Mouse (Mus musculus) heart, embryonic 16.5 days (tissue): ENCODE results near the gene Fubp1. TPM values are rescaled to one million over a fixed set of nuclear protein-coding genes. Genes with fewer than 3 reads are reported as not detected.

Source experiments
- ATAC-seq: fragments of 200-750 bp; cut with Nextera tagmentation; replicated peaks from 2 replicates; pipeline ENCODE4 v1.8.0; 2017; ENCODE audit warnings: moderate number of reproducible peaks; ENCODE audit not compliant: insufficient read depth, low FRiP score; ENCODE audit errors: extremely low read depth
- H3K27ac ChIP-seq: fragments of 300-500 bp; sonication (generic); 2 replicates; pipeline ENCODE4 v1.5.1; 2014; ENCODE audit warnings: mild to moderate bottlenecking, low read length, control low read depth, moderate library complexity
- H3K27me3 ChIP-seq: fragments of 300-500 bp; sonication (generic); 2 replicates; pipeline ENCODE4 v1.6.1; 2014; ENCODE audit warnings: low read length, mixed read lengths; ENCODE audit not compliant: control insufficient read depth, insufficient read depth
- H3K36me3 ChIP-seq: fragments of 300-500 bp; sonication (generic); 2 replicates; pipeline ENCODE4 v1.6.1; 2014; ENCODE audit not compliant: control insufficient read depth, insufficient read depth
- H3K4me1 ChIP-seq: fragments of 300-500 bp; sonication (generic); 2 replicates; pipeline ENCODE4 v1.6.1; 2014; ENCODE audit warnings: low read length, mixed read lengths; ENCODE audit not compliant: control insufficient read depth, insufficient read depth
- H3K4me2 ChIP-seq: fragments of 300-500 bp; sonication (generic); 2 replicates; pipeline ENCODE4 v1.6.1; 2014; ENCODE audit warnings: low read depth, mild to moderate bottlenecking, control low read depth, low read length
- H3K4me3 ChIP-seq: fragments of 300-500 bp; sonication (generic); 2 replicates; pipeline ENCODE4 v1.5.1; 2014; ENCODE audit warnings: mild to moderate bottlenecking, control low read depth, low read length
- H3K9ac ChIP-seq: fragments of 300-500 bp; sonication (generic); 2 replicates; pipeline ENCODE4 v1.6.1; 2014; ENCODE audit warnings: low read length, control low read depth
- H3K9me3 ChIP-seq: fragments of 300-500 bp; sonication (generic); replicated peaks from 2 replicates; pipeline ENCODE4 v1.6.1; 2016; ENCODE audit warnings: low read length; ENCODE audit not compliant: control insufficient read depth
- WGBS: fragments of 180-500 bp; shearing (Covaris S2); extraction: QIAGEN DNeasy Blood & Tissue Kit; methylation state at CpG from one replicate; pipeline ENCODE4 v1.1.7; 2014; 5-methylcytosine and 5-hydroxymethylcytosine counted together
- polyA plus RNA-seq: library from polyadenylated mRNA; unstranded; fragments of >200 nt; fragmentation: Nextera tagmentation; extraction: Ambion mirVana; gene quantifications from 2 replicates; pipeline ENCODE4 v1.2.1, GENCODE M21; 2015

Fubp1 gene
- polyA plus RNA-seq, 1 experiment from 2014 or later: 124 TPM

DNA sequence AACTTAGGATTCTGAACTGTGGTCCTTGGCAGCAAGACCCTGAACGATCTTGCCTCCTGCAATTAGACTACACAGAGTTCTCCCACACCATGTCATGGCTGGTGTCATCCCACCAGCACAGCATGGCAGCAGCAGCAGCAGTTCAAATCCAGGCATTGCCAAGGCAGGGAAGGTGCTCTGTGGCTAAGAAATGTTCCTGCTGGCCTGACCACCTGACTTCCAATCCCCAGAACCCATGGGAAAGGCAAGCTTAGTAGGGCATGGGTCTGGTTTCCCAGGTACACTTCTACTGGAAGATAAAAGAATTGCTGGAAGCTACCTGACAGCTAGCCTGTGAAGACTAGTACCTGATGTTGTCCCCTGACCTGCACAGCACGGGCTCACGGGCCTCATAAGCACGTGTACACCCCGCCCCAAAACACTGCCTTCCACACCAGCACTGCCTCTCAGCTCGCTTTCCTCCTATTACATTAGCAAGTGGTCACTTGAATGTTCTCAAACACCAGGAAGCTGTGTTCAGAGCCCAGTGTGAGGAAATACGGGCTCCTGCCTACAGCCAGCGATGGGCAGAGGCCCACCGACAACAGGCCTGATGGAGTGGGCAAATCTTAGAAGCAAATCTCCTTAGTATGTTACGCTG, 61.0 kb downstream of the Fubp1 start:
- Histone ChIP-seq H3K9ac (no peak overlapping the region), H3K9me3 (no peaks in the 10 kb centered on the region), H3K4me1 (peaks cover 19% of the 10 kb centered on the region), H3K27ac (no peak overlapping the region), H3K36me3 (peaks cover 4% of the 10 kb centered on the region), H3K27me3 (no peaks in the 10 kb centered on the region), H3K4me3 (no peak overlapping the region), H3K4me2 (no peak overlapping the region)
- 81% methylated on average over 10 of the region's 10 CpGs for WGBS
- no peak for ATAC-seq

DNA sequence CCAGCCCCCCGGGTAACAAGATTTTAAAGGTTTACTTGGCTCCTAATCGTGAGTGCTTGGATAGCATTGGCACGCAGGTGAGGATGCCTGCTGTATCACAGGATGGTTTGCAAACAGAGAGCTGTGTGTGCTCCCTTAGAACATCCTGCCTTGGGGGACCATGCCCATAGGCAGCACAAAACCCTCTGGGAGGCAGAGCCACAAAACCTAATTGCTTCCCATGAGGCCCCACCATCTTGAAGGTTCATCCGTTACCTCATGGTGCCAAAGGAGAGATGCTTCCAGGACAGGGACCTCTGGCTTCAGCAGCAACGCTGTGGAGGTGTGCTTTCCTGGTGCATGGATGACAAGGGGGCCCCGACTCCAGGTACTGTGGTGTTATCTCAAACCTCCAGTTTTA, 61.7 kb downstream of the Fubp1 start:
- ATAC-seq: no peak
- Histone ChIP-seq H3K9ac (no peak overlapping the region), H3K4me1 (peaks cover 12% of the 10 kb centered on the region), H3K4me2 (no peak overlapping the region), H3K27me3 (no peaks in the 10 kb centered on the region), H3K27ac (no peak overlapping the region), H3K4me3 (no peak overlapping the region), H3K36me3 (peaks cover 7% of the 10 kb centered on the region), H3K9me3 (no peaks in the 10 kb centered on the region)
- WGBS: 60% methylated on average over 6 of the region's 6 CpGs

DNA sequence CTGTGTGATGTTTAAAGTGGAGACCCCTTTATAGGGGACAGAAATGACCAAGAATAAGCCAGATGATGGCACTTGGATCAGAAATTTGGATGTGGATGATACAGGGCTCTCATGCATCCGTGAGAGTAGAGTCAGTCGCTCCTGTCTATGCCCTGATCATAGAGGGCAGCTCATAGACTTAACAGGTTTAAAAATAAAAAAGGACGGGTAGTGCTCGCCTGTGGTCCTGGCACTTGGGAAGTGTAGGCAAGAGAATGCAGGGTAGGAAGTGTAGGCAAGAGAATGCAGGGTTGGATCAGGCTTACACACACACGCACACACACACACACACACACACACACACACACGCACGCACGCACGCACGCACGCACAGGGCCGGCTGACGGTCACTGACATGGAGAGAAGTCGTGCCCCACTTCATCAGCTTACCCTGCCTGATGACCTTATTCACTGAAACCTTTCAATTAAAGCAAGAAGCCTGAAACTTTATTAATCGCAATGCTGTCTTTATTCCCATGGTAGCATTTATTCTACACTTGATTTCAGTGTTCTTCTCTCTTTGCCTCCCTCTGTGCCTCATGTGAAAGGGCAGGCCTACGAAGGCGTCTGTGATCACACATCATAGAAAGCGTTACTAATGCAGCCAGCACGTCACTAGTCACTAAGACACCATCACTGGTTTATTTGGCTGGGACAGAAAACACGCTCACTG, 62.9 kb downstream of the Fubp1 start:
- Histone ChIP-seq H3K9ac (no peak overlapping the region), H3K36me3 (peaks cover 7% of the 10 kb centered on the region), H3K27ac (peak overlapping the region; percentile 68), H3K27me3 (no peaks in the 10 kb centered on the region), H3K4me2 (no peak overlapping the region), H3K4me1 (peaks cover 10% of the 10 kb centered on the region), H3K4me3 (no peak overlapping the region), H3K9me3 (no peaks in the 10 kb centered on the region)
- peak; percentile 69 for ATAC-seq
- 62% methylated on average over 20 of the region's 20 CpGs for WGBS

DNA sequence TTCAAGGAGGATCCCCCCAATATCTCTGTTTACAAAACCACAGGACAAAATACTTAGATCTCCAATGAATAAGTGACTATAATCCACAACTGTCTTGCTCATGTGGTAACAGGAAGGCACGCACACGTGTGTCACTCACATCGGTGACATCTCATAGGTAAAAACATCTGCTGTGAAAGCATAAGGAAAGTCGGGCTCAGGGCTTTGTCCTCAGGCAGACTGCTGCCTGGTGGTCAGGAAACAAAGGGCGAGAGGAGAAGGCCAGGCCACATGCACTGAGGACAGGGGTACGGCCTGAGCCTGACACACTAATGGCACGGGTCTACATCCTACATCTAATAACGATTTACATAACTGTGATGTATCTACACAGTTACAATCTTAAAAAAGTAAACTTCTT, 64.8 kb downstream of the Fubp1 start:
- H3K27ac ChIP-seq: no peak overlapping the region
- H3K36me3 ChIP-seq: peaks cover 7% of the 10 kb centered on the region
- WGBS: 80% methylated on average over 8 of the region's 8 CpGs
- H3K4me3 ChIP-seq: no peak overlapping the region
- H3K9me3 ChIP-seq: no peaks in the 10 kb centered on the region
- ATAC-seq: no peak
- H3K9ac ChIP-seq: no peak overlapping the region
- peaks cover 12% of the 10 kb centered on the region for H3K4me1 ChIP-seq
- H3K4me2 ChIP-seq: no peak overlapping the region
- H3K27me3 ChIP-seq: no peaks in the 10 kb centered on the region

DNA sequence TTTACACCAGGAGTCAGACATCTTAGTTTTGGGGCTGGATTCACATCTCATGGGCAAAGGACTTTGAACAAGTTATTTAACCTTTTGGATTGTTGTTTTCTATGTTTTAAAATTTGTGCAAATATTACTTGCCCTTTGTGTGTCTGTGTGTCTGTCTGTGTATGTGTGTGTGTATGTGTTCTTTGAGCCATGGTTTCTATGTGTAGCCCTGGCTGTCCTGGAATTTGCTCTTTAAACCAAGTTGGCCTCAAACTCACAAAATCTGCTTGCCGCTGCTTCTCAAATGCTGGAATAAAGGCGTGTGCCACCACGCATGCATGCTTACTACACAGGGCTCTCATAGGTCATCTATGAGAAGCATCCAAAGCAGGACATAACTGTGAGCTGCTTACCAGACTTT, 66.7 kb downstream of the Fubp1 start:
- H3K27me3 ChIP-seq: no peaks in the 10 kb centered on the region
- no peak overlapping the region for H3K9ac ChIP-seq
- H3K27ac ChIP-seq: no peak overlapping the region
- no peaks in the 10 kb centered on the region for H3K9me3 ChIP-seq
- no peak for ATAC-seq
- H3K4me3 ChIP-seq: no peak overlapping the region
- H3K4me2 ChIP-seq: no peak overlapping the region
- H3K4me1 ChIP-seq: peaks cover 12% of the 10 kb centered on the region
- H3K36me3 ChIP-seq: peaks cover 13% of the 10 kb centered on the region
- 93% methylated on average over 3 of the region's 3 CpGs for WGBS

DNA sequence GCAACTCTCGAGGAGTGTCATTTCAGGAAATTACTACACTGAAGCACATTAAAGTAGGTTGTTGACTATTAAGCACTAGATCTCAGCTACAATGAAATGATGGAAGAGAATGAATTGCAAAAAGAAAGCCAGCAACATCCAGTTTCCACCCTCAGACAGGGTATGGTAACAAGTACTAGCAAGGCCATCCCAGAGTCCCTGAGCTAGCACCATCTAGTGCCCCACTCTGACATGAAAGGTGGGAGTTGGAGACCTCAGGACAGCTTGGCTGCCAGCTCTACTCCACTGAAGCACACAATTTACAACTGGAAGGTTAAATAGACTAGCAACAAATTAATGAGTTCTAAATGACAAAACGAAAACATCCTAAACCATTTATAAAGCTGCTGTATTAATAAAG, 67.7 kb downstream of the Fubp1 start:
- peaks cover 16% of the 10 kb centered on the region for H3K36me3 ChIP-seq
- H3K4me2 ChIP-seq: no peak overlapping the region
- no peak for ATAC-seq
- H3K27me3 ChIP-seq: no peaks in the 10 kb centered on the region
- peaks cover 4% of the 10 kb centered on the region; the same call in 1 of the 2 replicates for H3K4me1 ChIP-seq
- H3K4me3 ChIP-seq: no peak overlapping the region
- H3K9me3 ChIP-seq: no peaks in the 10 kb centered on the region
- no peak overlapping the region for H3K9ac ChIP-seq
- 91% methylated on average over 2 of the region's 2 CpGs for WGBS
- peak overlapping the region; percentile 59 for H3K27ac ChIP-seq

DNA sequence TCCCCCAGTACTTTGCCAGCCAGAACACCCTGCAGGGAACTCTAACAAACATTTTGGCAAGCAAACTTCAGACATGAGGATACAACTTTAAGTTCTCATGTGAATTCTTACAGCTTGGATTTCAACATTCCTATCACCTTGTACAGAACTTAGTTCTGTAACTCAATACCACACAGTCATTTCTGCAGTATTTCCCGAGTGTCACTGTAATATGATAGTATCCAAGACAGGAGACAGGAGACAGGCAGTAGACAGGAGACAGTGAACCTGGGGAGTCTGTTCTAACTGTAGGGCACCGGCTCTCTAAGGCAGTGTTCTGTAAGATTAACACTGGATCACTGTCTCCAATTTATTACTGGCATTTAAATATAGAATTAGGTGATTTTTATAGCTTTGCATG, 68.2 kb downstream of the Fubp1 start:
- ATAC-seq: no peak
- Histone ChIP-seq H3K9ac (no peak overlapping the region), H3K36me3 (peaks cover 18% of the 10 kb centered on the region), H3K27ac (peak overlapping the region; percentile 59), H3K4me1 (peaks cover 4% of the 10 kb centered on the region; the same call in 1 of the 2 replicates), H3K4me3 (no peak overlapping the region), H3K27me3 (no peaks in the 10 kb centered on the region), H3K9me3 (no peaks in the 10 kb centered on the region), H3K4me2 (no peak overlapping the region)
- WGBS: 35% methylated on average over 2 of the region's 2 CpGs

DNA sequence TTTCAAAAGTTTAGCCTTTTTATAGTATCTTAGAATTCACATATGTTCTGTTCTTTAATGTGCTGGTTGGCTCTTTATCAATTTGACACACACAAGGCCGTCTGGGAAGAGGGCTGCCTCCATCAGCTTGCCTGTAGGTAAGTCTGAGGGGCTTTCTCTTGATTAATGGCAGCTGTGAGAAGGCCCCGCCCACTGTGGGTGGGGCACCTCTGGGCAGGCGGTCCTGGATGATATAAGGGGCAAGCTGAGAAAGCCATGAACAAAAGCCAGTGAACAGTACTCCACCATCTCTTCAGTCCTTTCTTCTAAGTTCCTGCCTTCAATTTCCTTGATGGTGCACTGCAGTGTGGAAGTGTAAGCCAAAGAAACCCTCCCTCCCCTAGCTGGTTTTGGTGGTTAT, 71.9 kb downstream of the Fubp1 start:
- 37% methylated on average over 3 of the region's 3 CpGs for WGBS
- H3K9ac ChIP-seq: no peak overlapping the region
- H3K4me3 ChIP-seq: no peak overlapping the region
- H3K4me2 ChIP-seq: no peak overlapping the region
- no peaks in the 10 kb centered on the region for H3K9me3 ChIP-seq
- ATAC-seq: no peak
- peaks cover 22% of the 10 kb centered on the region for H3K36me3 ChIP-seq
- peaks cover 2% of the 10 kb centered on the region; the same call in 1 of the 2 replicates for H3K4me1 ChIP-seq
- H3K27me3 ChIP-seq: no peaks in the 10 kb centered on the region
- H3K27ac ChIP-seq: no peak overlapping the region

DNA sequence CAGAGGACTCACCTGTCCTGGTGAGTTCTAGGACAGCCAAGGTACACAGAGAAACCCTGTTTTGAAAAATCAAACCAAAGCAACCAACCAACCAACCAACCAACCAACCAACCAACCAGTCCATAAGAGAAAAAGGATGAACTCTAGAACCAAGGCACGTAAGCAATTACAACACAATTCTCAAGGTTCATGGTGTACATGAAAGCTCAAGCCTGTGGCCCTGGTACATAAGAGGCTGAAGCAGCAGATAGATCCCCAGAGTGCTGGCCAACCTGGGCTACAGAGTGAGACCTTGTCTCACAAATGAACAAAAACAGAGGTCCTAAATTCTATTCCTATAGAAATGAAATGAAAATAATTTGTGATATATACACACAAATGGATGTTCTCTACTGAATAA, 74.1 kb downstream of the Fubp1 start:
- peaks cover 2% of the 10 kb centered on the region; the same call in 1 of the 2 replicates for H3K4me1 ChIP-seq
- peaks cover 28% of the 10 kb centered on the region for H3K36me3 ChIP-seq

More for the DNA sequence above, 74.1 kb downstream of the Fubp1 start:
- H3K9me3 ChIP-seq: no peaks in the 10 kb centered on the region
- H3K4me2 ChIP-seq: no peak overlapping the region
- no peak for ATAC-seq
- no peak overlapping the region for H3K4me3 ChIP-seq
- H3K9ac ChIP-seq: no peak overlapping the region
- H3K27ac ChIP-seq: no peak overlapping the region
- H3K27me3 ChIP-seq: no peaks in the 10 kb centered on the region
- WGBS: 97% methylated on average over 1 of the region's 1 CpGs
